Mouse (Mus musculus) liver, embryonic 11.5 days (tissue): ENCODE measurements at regions not wholly inside any gene's neighbourhood (a gene's known extent, or its start where the extent isn't known, plus 50 kb on each side); places are given as distances from the start of the nearest gene placed in this dataset.

Experiments
- ATAC-seq: fragments of 200-750 bp; cut with Nextera tagmentation; replicated peaks from 2 replicates; pipeline ENCODE4 v1.8.0; 2017; ENCODE audit warnings: moderate number of reproducible peaks, mild to moderate bottlenecking, moderate TSS enrichment, moderate library complexity; ENCODE audit not compliant: low FRiP score
- DNase-seq: peaks from one replicate; pipeline ENCODE4 v3.0.0-alpha.2; 2017; ENCODE audit warnings: low spot score
- H3K27ac ChIP-seq: fragments of 300-500 bp; sonication (generic); 2 replicates; pipeline ENCODE4 v1.5.1; 2014; ENCODE audit warnings: mild to moderate bottlenecking, low read depth, low read length, control low read depth
- H3K27me3 ChIP-seq: fragments of 300-500 bp; sonication (generic); replicated peaks from 2 replicates; pipeline ENCODE4 v1.6.1; 2014; ENCODE audit warnings: low read length, mixed read lengths; ENCODE audit not compliant: control insufficient read depth, insufficient read depth
- H3K36me3 ChIP-seq: fragments of 300-500 bp; sonication (generic); 2 replicates; pipeline ENCODE4 v1.6.1; 2014; ENCODE audit warnings: mild to moderate bottlenecking, low read length, moderate library complexity, mixed read lengths; ENCODE audit not compliant: control insufficient read depth, insufficient read depth
- H3K4me1 ChIP-seq: fragments of 300-500 bp; sonication (generic); replicated peaks from 2 replicates; pipeline ENCODE4 v1.6.1; 2014; ENCODE audit warnings: low read length, mixed read lengths; ENCODE audit not compliant: control insufficient read depth, insufficient read depth
- H3K4me2 ChIP-seq: fragments of 300-500 bp; sonication (generic); 2 replicates; pipeline ENCODE4 v1.6.1; 2014; ENCODE audit warnings: mild to moderate bottlenecking, control low read depth, moderate library complexity
- H3K4me3 ChIP-seq: fragments of 300-500 bp; sonication (generic); 2 replicates; pipeline ENCODE4 v1.5.1; 2014; ENCODE audit warnings: low read depth, low read length, control low read depth
- H3K9ac ChIP-seq: fragments of 300-500 bp; sonication (generic); 2 replicates; pipeline ENCODE4 v1.6.1; 2014; ENCODE audit warnings: low read depth, low read length, control low read depth
- H3K9me3 ChIP-seq: fragments of 300-500 bp; sonication (generic); 2 replicates; pipeline ENCODE4 v1.6.1; 2016; ENCODE audit warnings: low read length, inconsistent platforms, mixed read lengths; ENCODE audit not compliant: control insufficient read depth
- WGBS: fragments of 180-500 bp; shearing (Covaris S2); extraction: QIAGEN DNeasy Blood & Tissue Kit; methylation state at CpG from one replicate; pipeline ENCODE4 v1.1.7; 2014; 5-methylcytosine and 5-hydroxymethylcytosine counted together

DNA sequence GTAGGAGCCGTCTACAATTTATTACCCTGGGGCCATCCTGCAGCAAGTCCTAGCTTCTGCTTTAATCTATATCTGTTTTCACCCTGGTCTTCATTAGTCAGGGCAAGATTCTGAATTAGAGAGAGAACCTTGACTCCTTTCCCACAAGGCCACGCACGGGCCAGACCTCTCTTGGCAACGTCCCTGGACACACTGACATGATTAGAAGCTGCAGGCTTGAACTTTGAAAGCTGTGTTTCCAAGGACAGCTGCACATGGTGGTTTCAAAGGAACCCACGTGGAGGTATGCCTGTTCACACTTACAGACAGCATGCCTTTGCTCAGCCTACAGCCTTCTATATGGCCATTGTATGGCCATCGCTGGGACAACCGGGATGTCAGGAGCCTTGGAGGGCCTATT is 509.9 kb upstream of the Mki67 start:
- Histone ChIP-seq H3K9me3 (no peaks in the 10 kb centered on the region), H3K4me3 (no peak overlapping the region)
- no peak for ATAC-seq

DNA sequence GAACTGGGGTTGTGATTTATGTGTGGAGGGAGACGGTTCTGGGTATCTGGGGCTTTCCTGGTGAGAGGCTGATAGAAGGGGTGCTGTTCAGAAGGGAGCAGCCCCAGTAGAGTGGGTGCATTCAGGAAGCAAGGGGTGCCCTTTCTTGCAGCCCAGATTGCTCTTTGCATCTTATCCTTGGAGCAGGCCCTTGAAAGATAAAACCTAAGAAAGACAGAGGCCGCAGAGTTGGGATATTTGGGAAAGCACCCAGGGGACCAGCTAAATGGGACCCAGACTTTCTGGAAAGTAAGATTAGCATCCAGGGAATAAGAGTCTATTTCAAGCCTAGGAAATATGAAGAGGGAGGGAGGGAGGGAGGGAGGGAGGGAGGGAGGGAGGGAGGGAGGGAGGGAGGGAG is 512.2 kb upstream of the Mki67 start:
- no peak for DNase-seq
- no peaks in the 10 kb centered on the region for H3K4me1 ChIP-seq
- no peak for ATAC-seq
- H3K27ac ChIP-seq = no peak overlapping the region
- H3K27me3 ChIP-seq = no peaks in the 10 kb centered on the region
- H3K9ac ChIP-seq = no peak overlapping the region
- no peak overlapping the region for H3K4me3 ChIP-seq
- no peaks in the 10 kb centered on the region for H3K36me3 ChIP-seq
- no peak overlapping the region for H3K4me2 ChIP-seq
- H3K9me3 ChIP-seq = no peaks in the 10 kb centered on the region
- 74% methylated on average over 2 of the region's 2 CpGs for WGBS

More for the DNA sequence above, 509.9 kb upstream of the Mki67 start:
- H3K27me3 ChIP-seq = no peaks in the 10 kb centered on the region
- 81% methylated on average over 7 of the region's 7 CpGs for WGBS
- no peak for DNase-seq
- no peak overlapping the region for H3K4me2 ChIP-seq
- H3K36me3 ChIP-seq = no peaks in the 10 kb centered on the region
- no peak overlapping the region for H3K9ac ChIP-seq
- H3K4me1 ChIP-seq = no peaks in the 10 kb centered on the region
- no peak overlapping the region for H3K27ac ChIP-seq

- H3K27me3 ChIP-seq = no peaks in the 10 kb centered on the region
- H3K9me3 ChIP-seq = no peaks in the 10 kb centered on the region
- H3K4me1 ChIP-seq = no peaks in the 10 kb centered on the region
- H3K36me3 ChIP-seq = no peaks in the 10 kb centered on the region
- no peak overlapping the region for H3K27ac ChIP-seq
- no peak overlapping the region for H3K9ac ChIP-seq
- ATAC-seq (no peak), DNase-seq (no peak)
- no peak overlapping the region for H3K4me2 ChIP-seq
- WGBS = 69% methylated on average over 11 of the region's 11 CpGs
- H3K4me3 ChIP-seq = no peak overlapping the region
These were observed 513.4 kb upstream of the Mki67 start for GRCm38 (mm10) chr7:136229592-136229991.

GRCm38 (mm10) chr7:136232177-136232576 is 516.0 kb upstream of the Mki67 start:
- no peak for ATAC-seq
- no peak overlapping the region for H3K9ac ChIP-seq
- no peak overlapping the region for H3K4me3 ChIP-seq
- H3K27me3 ChIP-seq = no peaks in the 10 kb centered on the region
- WGBS = 68% methylated on average over 4 of the region's 4 CpGs
- no peaks in the 10 kb centered on the region for H3K4me1 ChIP-seq
- H3K36me3 ChIP-seq = no peaks in the 10 kb centered on the region
- no peak for DNase-seq
- H3K9me3 ChIP-seq = no peaks in the 10 kb centered on the region
- no peak overlapping the region for H3K4me2 ChIP-seq
- no peak overlapping the region for H3K27ac ChIP-seq

DNA sequence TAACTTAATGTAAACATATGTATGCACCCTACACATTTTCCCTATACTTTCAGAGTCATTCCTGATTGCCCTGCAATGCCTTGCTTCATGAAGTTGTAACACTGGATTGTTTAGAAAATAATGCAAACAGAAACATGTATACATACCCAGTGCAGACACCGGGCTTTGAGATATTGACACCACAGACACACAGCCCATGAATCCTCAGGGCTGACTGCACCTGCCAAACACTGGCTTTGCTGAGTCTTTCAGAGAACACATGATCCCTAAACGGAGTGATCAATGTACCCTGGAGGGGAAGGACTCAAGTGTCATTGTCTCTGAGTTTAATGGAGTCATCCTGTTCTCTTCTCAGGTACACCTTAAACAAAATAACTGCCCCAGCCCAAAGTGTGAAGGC is 519.4 kb upstream of the Mki67 start:
- ATAC-seq (no peak), DNase-seq (no peak)
- H3K9me3 ChIP-seq = no peaks in the 10 kb centered on the region
- 70% methylated on average over 2 of the region's 2 CpGs for WGBS
- H3K4me1 ChIP-seq = no peaks in the 10 kb centered on the region
- H3K4me3 ChIP-seq = no peak overlapping the region
- no peak overlapping the region for H3K27ac ChIP-seq
- H3K27me3 ChIP-seq = no peaks in the 10 kb centered on the region
- H3K4me2 ChIP-seq = no peak overlapping the region
- H3K36me3 ChIP-seq = no peaks in the 10 kb centered on the region
- H3K9ac ChIP-seq = no peak overlapping the region

DNA sequence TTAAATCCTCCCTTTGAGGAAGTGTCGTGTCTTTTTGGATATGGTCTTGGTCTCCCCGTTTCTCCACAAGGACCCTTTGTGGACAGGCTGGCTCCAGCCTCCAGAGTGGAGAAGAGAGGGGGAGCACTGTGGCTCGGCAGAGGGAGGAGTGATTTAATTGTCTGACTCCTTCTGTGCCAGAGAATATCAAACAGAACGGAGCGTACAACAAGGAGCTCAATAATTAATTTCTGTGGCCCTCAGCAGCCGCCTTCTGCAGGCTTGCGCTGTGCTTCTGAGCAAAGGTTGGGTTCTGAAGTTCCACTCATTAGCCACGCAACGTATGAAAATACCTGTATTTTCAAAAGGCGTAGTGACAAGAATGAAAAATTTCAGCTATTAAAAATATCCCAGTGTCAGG is 520.2 kb upstream of the Mki67 start:
- Histone ChIP-seq H3K9me3 (no peaks in the 10 kb centered on the region), H3K4me3 (no peak overlapping the region), H3K27me3 (no peaks in the 10 kb centered on the region), H3K36me3 (no peaks in the 10 kb centered on the region), H3K4me1 (no peaks in the 10 kb centered on the region), H3K27ac (no peak overlapping the region), H3K9ac (no peak overlapping the region), H3K4me2 (no peak overlapping the region)
- WGBS = 70% methylated on average over 10 of the region's 10 CpGs
- ATAC-seq (no peak), DNase-seq (no peak)

- ATAC-seq = no peak
- no peak for DNase-seq
- no peak overlapping the region for H3K27ac ChIP-seq
- no peaks in the 10 kb centered on the region for H3K27me3 ChIP-seq
- no peaks in the 10 kb centered on the region for H3K4me1 ChIP-seq
- H3K9me3 ChIP-seq = no peaks in the 10 kb centered on the region
- H3K4me3 ChIP-seq = no peak overlapping the region
- no peak overlapping the region for H3K9ac ChIP-seq
- no peaks in the 10 kb centered on the region for H3K36me3 ChIP-seq
- 50% methylated on average over 6 of the region's 6 CpGs for WGBS
- no peak overlapping the region for H3K4me2 ChIP-seq
These were observed 549.5 kb upstream of the Mki67 start for GRCm38 (mm10) chr7:136265691-136266090.

- DNase-seq (no peak), ATAC-seq (no peak)
- WGBS = 80% methylated on average over 7 of the region's 7 CpGs
These were observed 551.7 kb upstream of the Mki67 start for GRCm38 (mm10) chr7:136267716-136268489.

DNA sequence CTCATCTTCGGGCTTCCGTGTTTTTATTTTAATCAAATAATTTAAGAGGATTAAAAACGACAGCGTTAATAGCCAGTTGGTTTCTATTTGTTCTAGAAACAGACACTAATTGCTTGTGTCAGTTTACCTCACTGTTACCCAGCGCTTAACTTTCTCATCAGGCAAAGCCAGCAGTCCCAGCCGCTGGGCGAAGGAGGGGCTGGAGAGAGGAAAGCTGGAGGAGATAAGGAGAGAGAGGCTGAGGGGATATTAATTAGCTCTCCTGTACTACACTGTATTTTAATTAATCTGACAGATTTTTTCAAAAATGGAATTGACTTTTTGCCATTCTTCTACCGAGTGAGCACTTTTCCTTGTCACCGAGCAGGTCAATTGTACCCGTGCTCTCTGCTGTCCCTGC is 559.5 kb upstream of the Mki67 start:
- no peak overlapping the region for H3K9ac ChIP-seq
- 68% methylated on average over 10 of the region's 10 CpGs for WGBS
- H3K36me3 ChIP-seq = no peaks in the 10 kb centered on the region
- no peaks in the 10 kb centered on the region for H3K27me3 ChIP-seq
- no peak for ATAC-seq
- H3K9me3 ChIP-seq = no peaks in the 10 kb centered on the region
- no peak overlapping the region for H3K27ac ChIP-seq
- no peak overlapping the region for H3K4me2 ChIP-seq
- H3K4me3 ChIP-seq = no peak overlapping the region
- DNase-seq = no peak
- H3K4me1 ChIP-seq = no peaks in the 10 kb centered on the region

More at GRCm38 (mm10) chr7:136267716-136268489, 551.7 kb upstream of the Mki67 start:
- no peaks in the 10 kb centered on the region for H3K9me3 ChIP-seq
- H3K9ac ChIP-seq = no peak overlapping the region
- H3K4me1 ChIP-seq = no peaks in the 10 kb centered on the region
- H3K27ac ChIP-seq = no peak overlapping the region
- no peaks in the 10 kb centered on the region for H3K27me3 ChIP-seq
- H3K36me3 ChIP-seq = no peaks in the 10 kb centered on the region
- H3K4me3 ChIP-seq = no peak overlapping the region
- no peak overlapping the region for H3K4me2 ChIP-seq
